8 mouse cellular contexts compared by ENCODE assay signal in the genomic region with DNA sequence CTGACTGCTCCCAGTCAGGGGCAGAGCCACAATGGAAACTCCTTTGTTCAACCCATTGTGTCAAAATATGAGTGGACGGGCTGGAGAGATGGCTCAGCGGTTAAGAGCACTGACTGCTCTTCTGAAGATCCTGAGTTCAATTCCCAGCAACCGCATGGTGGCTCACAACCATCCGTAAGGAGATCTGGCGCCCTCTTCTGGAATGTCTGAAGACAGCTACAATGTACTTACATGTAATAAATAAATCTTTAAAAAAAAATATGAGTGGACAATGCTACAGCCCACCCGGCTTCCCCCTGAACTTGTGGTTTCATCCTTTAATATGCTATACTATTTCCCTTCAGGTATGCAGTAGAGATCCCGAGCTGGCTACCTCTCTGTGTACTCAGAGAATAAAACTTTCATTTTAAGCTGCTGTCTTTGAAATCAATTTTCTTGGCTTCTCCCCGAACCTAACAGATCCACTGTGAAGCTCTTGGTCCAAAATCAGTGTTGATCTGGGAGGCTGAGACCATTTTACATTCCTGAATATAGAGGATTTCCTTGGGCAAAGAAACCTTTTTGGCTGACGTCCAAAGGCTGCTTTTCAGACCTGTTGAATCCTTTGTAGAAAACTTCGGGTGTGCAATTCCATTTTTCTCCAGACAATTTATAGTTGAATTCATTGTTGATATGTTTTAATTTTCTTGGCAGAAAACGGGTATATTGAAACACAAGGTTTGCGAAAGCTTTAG. TPM values are rescaled to one million over a fixed set of nuclear protein-coding genes. Genes with fewer than 3 reads are reported as not detected.
A peak's percentile ranks its signal among the peaks of the same experiment; 100 is the strongest.
DNase-seq lines count a peak whose midpoint lies in the region; ATAC-seq and TF ChIP-seq lines count a peak whose summit lies in the region.

No protein-coding gene starts in this region.

- no peaks in the 10 kb centered on the region for H3K9me3 ChIP-seq in heart, embryonic 13.5 days
- no peaks in the 10 kb centered on the region for H3K9me3 ChIP-seq in limb, embryonic 11.5 days (ENCODE audit: control insufficient read depth, low read length)
- H3K9me3 ChIP-seq in midbrain, embryonic 15.5 days, result no peaks in the 10 kb centered on the region

- no peak for TF ChIP-seq POLR2A in kidney, adult 2 months (IDR thresholded peaks at IDR 0.05; ENCODE audit: low read depth, low read length)

- H3K27me3 ChIP-seq in kidney, adult 2 months (replicated peaks; ENCODE audit: control insufficient read depth, insufficient read depth, low read length), result no peaks in the 10 kb centered on the region
- H3K27me3 ChIP-seq in Patski, result no peaks in the 10 kb centered on the region
- H3K27me3 ChIP-seq in heart, embryonic 13.5 days (replicated peaks), result no peaks in the 10 kb centered on the region
- no peaks in the 10 kb centered on the region for H3K27me3 ChIP-seq in limb, embryonic 11.5 days (ENCODE audit: control insufficient read depth, insufficient read depth, low read length)
- no peaks in the 10 kb centered on the region for H3K27me3 ChIP-seq in midbrain, embryonic 15.5 days (replicated peaks)

- CTCF ChIA-PET in Patski (lab: Charles Lee), result interaction anchor here (0.6 to 1.9 kb wide), 7 partner anchors 8 to 43 kb away, joined by 3 to 6 read pairs (median 4); partner anchors contain the start of gene Zfp472

- no peak overlapping the region; the same call in 1 of the 2 replicates for H3K4me3 ChIP-seq in kidney, adult 2 months (ENCODE audit: insufficient read depth, low read depth, low read length)
- H3K4me3 ChIP-seq in heart, embryonic 13.5 days, result peak overlapping the region; percentile 78
- peak overlapping the region; percentile 66; the same call in 1 of the 2 replicates for H3K4me3 ChIP-seq in limb, embryonic 11.5 days (ENCODE audit: low read depth, low read length)
- peak overlapping the region; percentile 80 for H3K4me3 ChIP-seq in midbrain, embryonic 15.5 days

- in situ Hi-C loops in Patski (cut with MboI; ENCODE audit: low pct_unique_long_range_greater_than_20kb), result no loop called here

- H3K4me2 ChIP-seq in heart, embryonic 13.5 days, result peak overlapping the region; percentile 86
- H3K4me2 ChIP-seq in limb, embryonic 11.5 days (ENCODE audit: low read depth, severe bottlenecking), result peak overlapping the region; percentile 52; the same call in 1 of the 2 replicates
- H3K4me2 ChIP-seq in midbrain, embryonic 15.5 days, result peak overlapping the region; percentile 88

- DNase-seq in kidney, adult 2 months, result peak; percentile 20
- no peak for DNase-seq in kidney, adult 8-10 months
- DNase-seq in Patski (ENCODE audit: low read depth, low spot score), result no peak
- no peak for DNase-seq in limb, embryonic 11.5 days (ENCODE audit: low spot score)

- H3K9ac ChIP-seq in heart, embryonic 13.5 days, result peak overlapping the region; percentile 88; the same call in 1 of the 2 replicates
- no peak overlapping the region; the same call in 1 of the 2 replicates for H3K9ac ChIP-seq in limb, embryonic 11.5 days (ENCODE audit: low read length)
- peak overlapping the region; percentile 69; the same call in 1 of the 2 replicates for H3K9ac ChIP-seq in midbrain, embryonic 15.5 days

- H3K36me3 ChIP-seq in kidney, adult 2 months (ENCODE audit: control insufficient read depth, insufficient read depth, low read length), result peaks cover 3% of the 10 kb centered on the region
- peaks cover 26% of the 10 kb centered on the region for H3K36me3 ChIP-seq in heart, embryonic 13.5 days
- no peaks in the 10 kb centered on the region for H3K36me3 ChIP-seq in limb, embryonic 11.5 days (ENCODE audit: control insufficient read depth, insufficient read depth, low read length)
- peaks cover 8% of the 10 kb centered on the region; the same call in 1 of the 2 replicates for H3K36me3 ChIP-seq in midbrain, embryonic 15.5 days (replicated peaks)

- no peak for TF ChIP-seq CTCF in kidney, adult 2 months (conservative IDR thresholded peaks at IDR 0.05; ENCODE audit: insufficient read depth, insufficient read length, low read depth, low read length)
- TF ChIP-seq CTCF in Patski (IDR thresholded peaks at IDR 0.05), result peak; percentile 59

- no peak overlapping the region for H3K27ac ChIP-seq in kidney, adult 2 months (ENCODE audit: insufficient read depth, low read depth, low read length)
- no peak overlapping the region for H3K27ac ChIP-seq in heart, embryonic 13.5 days (replicated peaks)
- no peak overlapping the region for H3K27ac ChIP-seq in limb, embryonic 11.5 days (replicated peaks; ENCODE audit: low read depth, low read length)
- H3K27ac ChIP-seq in midbrain, embryonic 15.5 days, result peak overlapping the region; percentile 84

- 65% methylated on average over 12 of the region's 12 CpGs for WGBS in kidney, adult 2 months
- 62% methylated on average over 12 of the region's 12 CpGs for WGBS in heart, embryonic 13.5 days
- WGBS in limb, embryonic 11.5 days, result 77% methylated on average over 12 of the region's 12 CpGs
- 67% methylated on average over 12 of the region's 12 CpGs for WGBS in midbrain, embryonic 15.5 days

- peaks cover 7% of the 10 kb centered on the region; the same call in 1 of the 2 replicates for H3K4me1 ChIP-seq in kidney, adult 2 months (ENCODE audit: control insufficient read depth, insufficient read depth, low read length)
- H3K4me1 ChIP-seq in heart, embryonic 13.5 days, result peaks cover 10% of the 10 kb centered on the region
- H3K4me1 ChIP-seq in limb, embryonic 11.5 days (ENCODE audit: control insufficient read depth, insufficient read depth, low read length), result no peaks in the 10 kb centered on the region
- H3K4me1 ChIP-seq in midbrain, embryonic 15.5 days, result peaks cover 18% of the 10 kb centered on the region

- no peak for ATAC-seq in Patski
- ATAC-seq in heart, embryonic 13.5 days (ENCODE audit: extremely low read depth, insufficient number of reproducible peaks, low FRiP score, low TSS enrichment), result no peak
- ATAC-seq in limb, embryonic 11.5 days (ENCODE audit: insufficient number of reproducible peaks, low FRiP score, low TSS enrichment, low read depth), result no peak
- ATAC-seq in midbrain, embryonic 15.5 days (replicated peaks), result no peak
- ATAC-seq in erythroid progenitor cell, adult 5-6 weeks (replicated peaks; ENCODE audit: low FRiP score, poor library complexity, severe bottlenecking), result no peak
- no peak for ATAC-seq in activated CD4-positive, CD25-positive, alpha-beta regulatory T cell, adult 4 months

- POLR2A ChIA-PET in Patski (lab: Charles Lee), result no interaction called here

RNA-seq across cellular contexts. Expression of gene Zfp952, which starts 0.8 kb away (rescaled TPM):
- 2.3 and 2.6 TPM in 2 replicates for polyA plus RNA-seq in kidney, adult 2 months (2012; rRNA removed)
- 7.8 TPM for polyA plus RNA-seq in Patski (2021)
- polyA plus RNA-seq in heart, embryonic 13.5 days (2015; fragmentation: Nextera tagmentation; extraction: Ambion mirVana), result 7.0 and 7.7 TPM in 2 replicates
- polyA plus RNA-seq in limb, embryonic 11.5 days (2014; fragmentation: Nextera tagmentation; extraction: Ambion mirVana), result 15.5 TPM in 2 replicates
- 23.6 and 24.0 TPM in 2 replicates for polyA plus RNA-seq in midbrain, embryonic 15.5 days (2015; fragmentation: Nextera tagmentation; extraction: Ambion mirVana)
- 0.72 and 6.3 TPM in 2 replicates for total RNA-seq in erythroid progenitor cell, adult 5-6 weeks (2015; ENCODE audit: low replicate concordance)
- 2.1 and 2.3 TPM in 2 replicates for total RNA-seq in erythroid progenitor cell, adult 5-6 weeks (2017; ENCODE audit: low replicate concordance)
- 10 to 100 TPM; 17.8 to 18.1 TPM for polyA plus RNA-seq in activated CD4-positive, CD25-positive, alpha-beta regulatory T cell, adult 4 months (2017; shearing (Covaris generic))

RNA-seq across cellular contexts. Expression of gene Zfp472, which starts 26.5 kb away (rescaled TPM):
- 0.49 and 0.77 TPM in 2 replicates for polyA plus RNA-seq in kidney, adult 2 months (2012; rRNA removed)
- 3.8 TPM for polyA plus RNA-seq in Patski (2021)
- 5.9 and 6.2 TPM in 2 replicates for polyA plus RNA-seq in heart, embryonic 13.5 days (2015; fragmentation: Nextera tagmentation; extraction: Ambion mirVana)
- polyA plus RNA-seq in limb, embryonic 11.5 days (2014; fragmentation: Nextera tagmentation; extraction: Ambion mirVana), result 14.0 and 14.5 TPM in 2 replicates
- 8.1 and 8.4 TPM in 2 replicates for polyA plus RNA-seq in midbrain, embryonic 15.5 days (2015; fragmentation: Nextera tagmentation; extraction: Ambion mirVana)
- 5.9 and 13.3 TPM in 2 replicates for total RNA-seq in erythroid progenitor cell, adult 5-6 weeks (2015; ENCODE audit: low replicate concordance)
- 6.5 and 12.2 TPM in 2 replicates for total RNA-seq in erythroid progenitor cell, adult 5-6 weeks (2017; ENCODE audit: low replicate concordance)
- 10 to 100 TPM; 24.7 to 27.8 TPM for polyA plus RNA-seq in activated CD4-positive, CD25-positive, alpha-beta regulatory T cell, adult 4 months (2017; shearing (Covaris generic))

RNA-seq across cellular contexts. Expression of gene Zfp763, which starts 41.1 kb away (rescaled TPM):
- polyA plus RNA-seq in kidney, adult 2 months (2012; rRNA removed), result 0.83 and 1.2 TPM in 2 replicates
- 5.5 TPM for polyA plus RNA-seq in Patski (2021)
- 5.5 and 6.3 TPM in 2 replicates for polyA plus RNA-seq in heart, embryonic 13.5 days (2015; fragmentation: Nextera tagmentation; extraction: Ambion mirVana)
- 17.0 and 19.1 TPM in 2 replicates for polyA plus RNA-seq in limb, embryonic 11.5 days (2014; fragmentation: Nextera tagmentation; extraction: Ambion mirVana)
- polyA plus RNA-seq in midbrain, embryonic 15.5 days (2015; fragmentation: Nextera tagmentation; extraction: Ambion mirVana), result 28.7 and 29.5 TPM in 2 replicates
- total RNA-seq in erythroid progenitor cell, adult 5-6 weeks (2015; ENCODE audit: low replicate concordance), result 0.36 and 2.1 TPM in 2 replicates
- 2.8 and 3.3 TPM in 2 replicates for total RNA-seq in erythroid progenitor cell, adult 5-6 weeks (2017; ENCODE audit: low replicate concordance)
- polyA plus RNA-seq in activated CD4-positive, CD25-positive, alpha-beta regulatory T cell, adult 4 months (2017; shearing (Covaris generic)), result 1 to 10 TPM; 7.9 to 8.9 TPM

RNA-seq across cellular contexts. Expression of gene Cyp4f13, which starts 44.9 kb away (rescaled TPM):
- polyA plus RNA-seq in kidney, adult 2 months (2012; rRNA removed), result 61.5 and 67.2 TPM in 2 replicates
- polyA plus RNA-seq in Patski (2021), result 33.0 TPM
- 6.9 and 9.1 TPM in 2 replicates for polyA plus RNA-seq in heart, embryonic 13.5 days (2015; fragmentation: Nextera tagmentation; extraction: Ambion mirVana)
- polyA plus RNA-seq in limb, embryonic 11.5 days (2014; fragmentation: Nextera tagmentation; extraction: Ambion mirVana), result 2.7 and 4.1 TPM in 2 replicates
- polyA plus RNA-seq in midbrain, embryonic 15.5 days (2015; fragmentation: Nextera tagmentation; extraction: Ambion mirVana), result 7.7 and 8.7 TPM in 2 replicates
- 3.6 and 14.7 TPM in 2 replicates for total RNA-seq in erythroid progenitor cell, adult 5-6 weeks (2015; ENCODE audit: low replicate concordance)
- 2.6 and 4.1 TPM in 2 replicates for total RNA-seq in erythroid progenitor cell, adult 5-6 weeks (2017; ENCODE audit: low replicate concordance)
- polyA plus RNA-seq in activated CD4-positive, CD25-positive, alpha-beta regulatory T cell, adult 4 months (2017; shearing (Covaris generic)), result 10 to 100 TPM; 26.7 to 31.2 TPM
